Mouse (Mus musculus) left cerebral cortex, adult 18-20 months (tissue): ENCODE results near the gene Stk39. TPM values are rescaled to one million over a fixed set of nuclear protein-coding genes. Genes with fewer than 3 reads are reported as not detected.

Experiments used
- DNase-seq, 2 experiments: peaks; one replicate each; pipeline ENCODE4 v3.0.0; 2021 to 2022; ENCODE audit warnings: low spot score in 2 of 2, mixed read lengths in 1 of 2
- total RNA-seq, 2 experiments: library from RNA; stranded (reverse); gene quantifications; 2 replicates each; pipeline ENCODE4 v1.2.3; 2021

The Stk39 gene
- total RNA-seq, 2 experiments from 2014 or later = 92.7 to 94.7 TPM

- no peak for DNase-seq
These were observed 7.6 kb downstream of the Stk39 start for GRCm38 (mm10) chr2:68464456-68464855.

DNA sequence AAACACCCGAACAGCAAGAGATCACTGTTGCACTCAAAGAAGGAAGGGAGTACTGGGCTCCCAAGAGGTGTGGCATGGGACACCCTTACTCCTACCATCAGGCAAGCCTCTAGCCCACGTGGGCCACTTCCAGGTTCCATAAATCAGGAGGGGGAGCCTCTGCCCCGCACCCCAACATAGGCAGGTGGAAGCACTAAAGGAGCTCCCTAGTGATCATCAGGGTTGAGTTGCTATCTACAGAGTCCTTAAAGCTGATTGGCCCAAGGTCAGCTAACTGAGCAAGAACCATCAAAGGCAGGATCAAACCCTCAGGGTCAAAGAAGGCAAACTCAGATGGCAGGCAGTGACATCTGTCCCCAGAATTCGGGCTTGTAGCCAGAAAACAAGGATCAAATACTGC, 8.3 kb downstream of the Stk39 start:
- DNase-seq = no peak

GRCm38 (mm10) chr2:68458115-68458514, 14.0 kb downstream of the Stk39 start:
- no peak for DNase-seq

DNA sequence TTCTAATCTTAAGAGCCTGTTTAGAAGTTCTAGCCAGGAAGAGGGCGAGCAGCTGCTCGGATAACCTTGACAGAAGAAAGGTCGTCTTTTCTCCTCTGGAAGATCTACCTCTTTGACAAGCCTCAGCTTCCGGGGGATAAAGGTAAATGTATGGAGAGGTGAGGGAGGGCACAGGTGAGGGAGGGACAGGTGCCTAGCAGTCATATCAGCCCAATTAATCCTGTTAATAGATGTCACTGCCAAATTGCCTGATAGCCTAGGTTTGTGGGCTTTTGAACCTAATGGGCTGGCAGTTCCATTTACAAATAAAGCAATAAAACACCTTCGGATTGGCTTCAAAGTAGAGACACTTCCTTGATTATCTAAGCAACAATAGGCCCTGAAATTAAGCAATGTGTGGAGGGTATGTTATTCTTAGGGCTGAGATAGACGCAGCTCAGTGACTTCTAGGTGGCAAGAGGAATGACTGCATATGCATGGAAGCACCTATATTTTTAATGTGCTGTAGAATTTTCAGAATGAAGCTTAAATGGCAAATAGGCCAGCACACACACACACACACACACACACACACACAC, 14.5 kb downstream of the Stk39 start:
- DNase-seq = no peak

GRCm38 (mm10) chr2:68456899-68457298, 15.2 kb downstream of the Stk39 start:
- DNase-seq = no peak

- no peak for DNase-seq
These were observed 19.7 kb downstream of the Stk39 start for GRCm38 (mm10) chr2:68452379-68452778.

DNA sequence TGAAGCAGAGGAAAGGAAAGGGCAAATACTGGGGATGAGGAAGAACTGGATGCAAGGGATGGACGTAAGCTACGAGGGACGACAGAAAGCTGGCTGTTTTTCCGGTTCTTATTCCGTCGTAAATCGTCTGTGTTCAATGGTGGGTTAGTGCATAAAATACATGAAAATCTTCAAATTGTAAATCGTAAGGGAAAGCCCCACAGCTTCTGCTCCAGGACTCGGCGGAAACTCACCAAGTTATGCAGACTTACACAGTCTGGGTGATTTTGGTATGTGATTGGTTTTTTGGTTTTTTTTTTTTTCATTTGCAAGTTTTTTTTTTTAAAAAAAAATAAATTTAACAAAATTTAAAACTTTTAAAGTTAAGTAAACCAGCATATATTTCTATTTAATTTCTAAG, 24.0 kb downstream of the Stk39 start:
- DNase-seq = no peak

GRCm38 (mm10) chr2:68443141-68443540, 28.9 kb downstream of the Stk39 start:
- DNase-seq = no peak

GRCm38 (mm10) chr2:68442113-68442717, 29.9 kb downstream of the Stk39 start:
- no peak for DNase-seq

- DNase-seq = no peak
These were observed 32.5 kb downstream of the Stk39 start for GRCm38 (mm10) chr2:68439614-68440013.

DNA sequence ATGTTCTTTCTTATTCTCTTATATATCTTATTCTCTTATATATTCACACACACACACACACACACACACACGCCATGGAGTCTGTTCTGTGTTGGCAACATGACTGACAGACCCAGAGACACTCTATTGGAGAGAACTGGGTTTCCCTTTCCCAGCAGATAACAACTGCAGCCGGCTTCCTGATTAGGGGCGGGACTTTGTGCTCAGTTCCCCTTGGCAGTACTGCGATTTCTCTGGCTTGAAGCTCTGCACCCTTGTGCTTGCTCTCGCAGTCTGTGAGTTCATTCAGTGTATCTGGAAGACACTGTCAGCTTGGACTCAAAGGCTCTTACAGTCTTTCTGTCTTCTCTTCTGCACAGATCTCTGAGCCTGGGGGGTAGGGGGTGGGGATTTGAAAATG, 34.1 kb downstream of the Stk39 start:
- no peak for DNase-seq

GRCm38 (mm10) chr2:68437216-68437615, 34.9 kb downstream of the Stk39 start:
- DNase-seq = no peak

- no peak for DNase-seq
These were observed 35.8 kb downstream of the Stk39 start for GRCm38 (mm10) chr2:68436305-68436704.

DNA sequence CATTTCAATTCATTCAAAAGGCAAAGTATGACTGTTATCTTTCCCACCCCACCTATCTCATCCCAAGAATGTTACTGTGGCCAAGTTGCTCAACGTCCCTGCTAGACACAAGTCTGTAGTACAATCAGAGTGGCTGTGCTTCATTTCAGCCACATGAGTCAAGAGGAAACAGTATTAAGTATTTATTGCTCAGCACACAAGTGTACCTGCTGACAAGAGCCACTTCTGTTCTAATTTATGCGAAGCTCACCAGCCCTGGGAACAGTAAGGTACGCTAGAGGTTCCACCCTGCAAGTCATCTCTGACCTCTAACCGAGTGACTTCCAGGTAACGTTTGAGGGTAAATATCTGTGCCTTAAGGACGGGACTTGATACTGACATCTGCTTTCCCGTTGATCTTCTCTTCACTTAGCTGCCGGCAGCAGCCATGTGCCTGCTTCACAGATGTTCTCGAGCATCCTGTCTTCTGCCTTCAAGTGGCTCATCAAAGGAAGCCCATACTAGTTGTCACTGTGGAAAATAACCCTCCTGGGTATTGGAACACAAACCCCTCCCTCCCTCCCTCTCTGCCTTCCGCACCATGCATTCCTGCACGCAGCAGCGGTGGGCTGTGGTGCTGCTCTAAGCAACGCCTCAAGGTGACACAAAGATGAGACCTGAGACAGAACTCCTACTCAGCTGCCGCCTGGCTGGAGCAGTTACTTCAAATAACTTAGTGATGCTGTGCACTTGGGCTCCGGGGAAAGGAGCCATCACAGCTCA, 36.4 kb downstream of the Stk39 start:
- no peak for DNase-seq

- DNase-seq = no peak
These were observed 37.1 kb downstream of the Stk39 start for GRCm38 (mm10) chr2:68434997-68435396.

GRCm38 (mm10) chr2:68434576-68434975, 37.5 kb downstream of the Stk39 start:
- DNase-seq = no peak

GRCm38 (mm10) chr2:68433736-68434312, 38.2 kb downstream of the Stk39 start:
- no peak for DNase-seq

DNA sequence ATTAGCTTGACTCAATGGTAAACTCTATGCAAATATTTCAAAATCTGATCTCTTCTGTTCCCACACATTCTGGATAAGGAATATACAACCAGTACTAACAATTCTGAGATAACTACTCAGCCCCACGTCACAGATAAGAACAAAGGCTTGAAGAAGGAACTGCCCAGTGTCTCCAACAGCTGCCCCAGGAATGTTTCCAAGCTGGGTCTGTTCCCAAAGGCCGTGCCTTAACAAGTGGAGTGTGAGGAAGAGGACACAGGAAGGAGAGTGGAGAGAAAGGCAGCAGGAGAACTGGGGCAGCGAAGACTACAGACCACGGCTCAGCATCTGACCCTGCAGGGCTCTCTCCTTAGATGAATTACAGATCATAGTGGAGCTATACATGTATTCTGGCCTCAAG, 39.2 kb downstream of the Stk39 start:
- no peak for DNase-seq

GRCm38 (mm10) chr2:68431024-68431962, 40.8 kb downstream of the Stk39 start:
- no peak for DNase-seq

GRCm38 (mm10) chr2:68430493-68430892, 41.6 kb downstream of the Stk39 start:
- DNase-seq = no peak

DNA sequence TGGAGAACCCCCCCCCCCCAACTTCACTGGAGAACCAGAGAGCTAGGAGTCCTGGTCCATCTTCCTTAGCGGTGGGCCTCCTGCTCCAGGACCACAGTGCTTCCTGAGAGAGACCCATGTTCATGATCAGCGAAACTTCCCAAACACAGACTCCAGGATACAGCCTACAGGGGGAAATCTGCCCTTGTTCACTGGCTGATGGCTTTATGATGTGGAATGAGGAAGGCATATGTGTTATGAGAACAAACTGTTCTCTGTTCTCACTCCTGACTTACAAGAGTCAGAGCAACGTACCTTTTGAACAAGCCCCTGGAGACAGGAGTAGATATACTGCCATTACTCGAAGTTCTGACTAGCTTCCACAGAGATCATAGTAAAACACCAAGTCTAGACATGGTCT, 42.6 kb downstream of the Stk39 start:
- no peak for DNase-seq
